Mouse (Mus musculus): ENCODE data around the gene Fyn.

GRCm38 (mm10) chr10:39407553-39407952 is 38.9 kb downstream of the Fyn start:
- TF ChIP-seq PAX5 (IDR thresholded peaks at IDR 0.05; ENCODE audit: low read length) (no peak), MAX (IDR thresholded peaks at IDR 0.05; ENCODE audit: low read length) (no peak), CTCF (conservative IDR thresholded peaks at IDR 0.05 in 1 of 2, IDR thresholded peaks at IDR 0.05 in 1 of 2; ENCODE audit: low read depth in 2 of 2, low read length in 2 of 2) (no peak), TBP (conservative IDR thresholded peaks at IDR 0.05; ENCODE audit: low read depth, low read length) (no peak), HCFC1 (IDR thresholded peaks at IDR 0.05; ENCODE audit: low read depth, low read length) (no peak), POLR2A (IDR thresholded peaks at IDR 0.05; ENCODE audit: low read depth, low read length) (no peak), SMC3 (IDR thresholded peaks at IDR 0.05; ENCODE audit: low read depth, low read length) (no peak), ZC3H11A (IDR thresholded peaks at IDR 0.05; ENCODE audit: low read depth, low read length) (no peak), ZKSCAN1 (IDR thresholded peaks at IDR 0.05; ENCODE audit: borderline replicate concordance, low read depth, low read length) (no peak), E2F4 (IDR thresholded peaks at IDR 0.05; ENCODE audit: insufficient replicate concordance, low read depth, low read length) (no peak), POLR2AphosphoS2 (IDR thresholded peaks at IDR 0.05; ENCODE audit: low read depth, low read length) (no peak)
